Mouse (Mus musculus): ENCODE measurements around the gene Heatr5a.

Gene Heatr5a

DNA sequence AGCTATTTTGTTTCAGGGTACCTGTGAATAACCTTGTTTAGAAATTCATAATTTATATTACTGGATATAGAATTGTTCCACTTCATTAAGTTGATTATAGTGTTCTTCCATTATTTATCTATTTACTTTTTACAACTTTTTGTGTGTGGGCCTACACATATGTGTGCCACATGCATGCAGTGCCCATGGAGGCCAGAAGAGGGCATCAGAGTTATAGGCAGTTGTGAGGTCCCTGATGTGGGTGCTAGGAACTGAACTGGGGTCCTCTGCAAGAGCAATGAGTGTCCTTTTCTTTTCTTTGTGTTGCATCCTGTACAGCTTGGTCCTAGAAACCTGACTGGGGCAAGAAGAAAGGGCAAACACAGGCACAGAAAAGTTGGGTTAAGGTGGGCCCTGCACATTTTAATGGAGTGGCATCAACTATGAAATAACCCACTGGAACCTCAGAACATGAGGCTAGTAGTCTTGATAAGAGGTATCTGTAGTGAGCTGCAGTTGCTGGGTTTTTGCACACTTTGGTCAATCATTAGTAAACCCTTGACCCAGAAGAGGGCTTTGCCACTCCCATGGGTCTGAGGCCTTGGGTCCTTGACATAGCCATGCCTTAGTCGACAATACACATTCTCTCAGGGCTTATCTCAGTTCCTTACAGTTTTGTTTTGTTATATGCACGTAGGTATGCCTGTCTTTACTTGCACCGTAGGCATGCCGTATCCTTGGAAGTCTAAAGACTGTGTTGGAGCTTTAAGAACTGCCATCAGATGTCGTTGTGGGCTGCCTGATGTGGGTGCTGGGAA is 1.3 kb upstream of the Heatr5a start:
- CTCF ChIA-PET, result interaction anchor here (0.9 kb wide), 1 partner anchor 30 kb away, joined by 7 read pairs; no protein-coding TSS in a partner anchor

DNA sequence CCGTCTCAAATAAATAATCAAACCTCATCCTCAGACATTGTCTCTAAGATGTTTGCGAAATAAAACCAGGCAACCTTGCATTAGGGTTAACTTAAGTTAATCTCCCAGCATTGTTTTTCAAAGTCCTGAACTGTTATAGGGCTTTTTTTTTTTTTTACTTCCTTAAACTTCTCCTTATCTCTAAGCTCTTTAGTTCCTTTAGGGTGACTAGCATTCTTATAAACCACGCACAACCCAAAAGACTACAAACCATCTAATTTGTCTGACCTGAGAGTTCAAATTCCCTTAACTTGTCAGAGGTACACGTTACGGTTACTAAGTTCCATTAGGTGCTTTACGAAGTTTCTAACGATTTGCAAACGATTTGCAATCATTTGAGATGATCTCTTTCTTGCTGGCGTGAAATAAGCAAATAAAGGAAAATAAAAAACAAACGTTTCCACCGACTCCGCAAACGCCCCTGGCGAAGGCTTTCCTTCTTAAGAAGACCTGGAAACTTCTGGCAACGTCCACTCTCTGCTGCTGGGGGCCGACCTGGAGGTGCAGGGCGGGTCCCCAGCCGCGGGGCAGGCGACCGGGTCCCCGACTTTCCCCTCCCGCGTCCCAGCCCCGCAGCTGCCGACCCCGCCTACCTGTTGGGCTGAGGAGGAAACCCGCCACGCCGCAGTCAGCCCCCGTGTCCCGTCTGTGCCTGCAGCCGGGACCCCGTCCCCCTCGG is 610 bp downstream of the Heatr5a start:
- CTCF ChIA-PET, result interaction anchor here (0.6 kb wide), 1 partner anchor 150 kb away, joined by 6 read pairs; no protein-coding TSS in a partner anchor

DNA sequence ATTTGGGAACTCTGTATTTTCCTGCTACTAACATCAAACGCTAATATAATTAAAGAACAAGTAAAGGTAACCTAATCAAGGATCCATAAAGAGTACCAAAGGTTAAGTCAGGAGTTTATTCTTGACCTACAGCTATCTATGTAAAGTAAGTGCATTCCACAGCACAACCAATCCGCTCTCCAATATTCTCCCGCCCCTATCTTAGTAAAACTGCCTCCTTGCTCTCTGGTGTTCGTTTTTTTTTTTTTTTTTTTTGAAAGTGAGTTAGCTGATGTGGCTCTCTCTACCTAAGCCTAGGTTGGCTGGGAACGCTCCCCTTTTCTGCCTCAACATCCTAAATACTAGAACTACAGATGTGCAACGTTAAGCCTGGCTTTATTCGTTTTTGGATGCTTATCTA is 1.2 kb downstream of the Heatr5a start:
- CTCF ChIA-PET, result no interaction called here

DNA sequence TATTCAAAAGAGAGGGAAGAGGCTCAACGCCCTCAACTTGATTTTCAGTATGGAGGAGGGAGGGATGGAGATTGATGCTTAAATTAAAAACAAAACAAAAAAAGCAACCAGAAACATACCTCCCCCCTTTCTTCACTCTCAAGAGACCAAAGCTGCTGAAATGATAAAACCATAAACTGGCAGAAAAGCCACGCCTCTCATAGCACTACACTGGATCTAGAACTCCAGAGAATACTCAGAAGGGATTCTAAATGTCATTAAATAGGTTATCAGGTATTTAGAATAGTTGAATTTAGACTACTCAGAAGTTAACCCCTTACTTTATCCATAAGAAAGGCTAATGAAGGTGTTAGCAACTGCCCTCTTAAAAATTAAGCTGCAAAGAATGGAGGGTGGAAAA is 2.0 kb downstream of the Heatr5a start:
- CTCF ChIA-PET, result no interaction called here

DNA sequence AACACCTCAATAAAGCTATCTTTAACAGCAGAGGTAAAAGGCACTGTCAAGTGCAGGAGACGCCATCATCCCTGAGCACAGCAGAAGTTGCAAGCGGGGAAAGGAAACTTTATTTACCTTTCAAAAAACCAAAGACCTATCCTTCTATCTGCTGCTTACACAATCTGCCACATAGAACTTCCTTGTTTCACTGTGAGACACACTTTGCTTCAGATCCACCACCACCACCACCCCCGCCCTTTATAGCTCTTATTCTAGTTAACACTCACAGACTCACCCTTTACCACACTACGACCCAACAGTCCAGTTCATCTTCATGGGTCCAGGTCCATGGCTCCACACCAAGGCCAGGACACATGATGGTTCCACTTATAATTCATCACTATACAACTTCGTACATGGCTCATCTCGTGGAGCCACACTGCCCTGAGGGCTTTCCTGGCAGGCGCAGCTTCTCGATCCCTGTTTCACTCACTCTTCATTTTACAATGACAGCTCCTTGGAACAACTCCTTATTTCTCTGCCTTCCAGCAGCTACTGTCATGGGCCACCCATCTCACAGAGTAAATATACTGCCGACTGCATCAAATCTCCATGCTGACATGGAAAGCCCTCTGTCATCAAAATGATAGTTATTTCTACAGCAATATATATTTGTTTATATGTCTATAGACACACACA is 3.1 kb downstream of the Heatr5a start:
- CTCF ChIA-PET, result no interaction called here

DNA sequence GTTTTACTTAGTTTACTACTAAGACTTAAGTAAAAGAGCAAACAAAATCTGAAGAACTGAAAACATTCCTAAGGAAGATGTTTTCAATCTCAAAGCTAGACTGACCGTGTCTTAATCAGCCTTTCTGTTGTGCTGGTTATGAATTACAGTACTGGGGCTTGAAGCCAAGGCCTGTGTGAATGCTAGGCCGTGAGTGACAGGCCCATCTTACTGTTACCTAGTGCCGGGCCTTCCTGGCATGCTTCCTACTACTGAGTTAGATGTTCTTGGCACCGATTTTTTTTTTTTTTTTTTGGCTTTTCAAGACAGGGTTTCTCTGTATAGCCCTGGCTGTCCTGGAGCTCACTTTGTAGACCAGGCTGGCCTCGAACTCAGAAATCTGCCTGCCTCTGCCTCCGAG is 13.5 kb downstream of the Heatr5a start:
- CTCF ChIA-PET, result no interaction called here

DNA sequence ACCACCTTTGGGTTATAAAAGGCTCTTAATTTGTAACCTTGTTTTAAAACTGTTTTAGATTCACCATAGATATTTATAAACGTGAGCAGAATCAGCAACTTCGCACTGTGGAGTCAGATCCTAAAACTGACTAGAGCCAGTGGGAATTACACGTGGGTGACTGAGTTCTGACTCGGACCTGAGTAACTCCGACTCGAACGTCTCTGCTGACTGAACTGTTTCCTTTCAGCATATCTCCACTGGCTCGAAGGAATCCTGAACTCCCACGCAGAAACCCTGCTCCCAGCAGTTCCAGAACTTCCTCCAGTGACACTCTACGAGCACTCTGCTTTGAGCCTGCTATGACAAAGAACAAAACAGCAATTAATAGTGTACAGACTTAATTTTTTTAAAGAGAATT is 18.8 kb downstream of the Heatr5a start:
- CTCF ChIA-PET, result no interaction called here

DNA sequence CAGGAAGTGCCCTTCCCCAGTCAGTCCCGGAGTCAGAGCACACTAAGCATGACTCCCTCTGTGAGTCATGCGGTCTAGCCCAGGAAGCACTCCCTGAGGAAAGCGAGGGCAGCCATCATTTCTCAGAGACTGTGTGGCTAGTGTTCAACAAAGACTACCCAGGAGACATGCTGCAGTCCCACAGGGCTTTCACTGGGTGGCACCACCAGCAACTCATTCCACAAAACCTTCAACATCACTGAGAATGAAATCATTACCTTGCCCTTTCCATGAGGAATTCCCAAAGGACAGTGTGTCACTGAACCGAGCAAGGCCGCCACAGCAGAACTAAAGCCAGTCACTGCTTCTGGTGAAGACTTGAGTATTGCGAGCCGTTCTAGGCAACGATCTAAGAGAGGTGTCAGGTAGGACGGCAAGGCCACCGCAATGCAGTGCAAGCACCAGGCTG is 23.6 kb downstream of the Heatr5a start:
- CTCF ChIA-PET, result no interaction called here

DNA sequence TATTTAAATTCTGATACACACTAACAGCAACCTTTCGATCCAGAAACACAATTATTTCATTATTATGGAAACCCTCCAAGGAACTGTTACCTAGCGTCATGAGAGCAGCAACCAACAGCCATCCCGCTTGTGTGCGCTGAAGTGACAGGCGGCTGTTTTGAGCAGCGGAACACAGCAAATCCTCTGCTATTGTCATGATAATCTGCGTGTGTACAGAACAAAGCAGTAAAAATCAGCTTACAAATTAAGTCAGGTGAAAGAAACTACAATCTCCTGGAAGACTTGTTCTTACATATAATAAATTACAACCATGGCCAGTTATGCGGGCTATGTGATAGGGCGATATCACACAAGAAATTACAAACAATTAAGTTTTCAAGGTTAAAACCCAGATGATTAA is 25.8 kb downstream of the Heatr5a start:
- CTCF ChIA-PET, result no interaction called here

DNA sequence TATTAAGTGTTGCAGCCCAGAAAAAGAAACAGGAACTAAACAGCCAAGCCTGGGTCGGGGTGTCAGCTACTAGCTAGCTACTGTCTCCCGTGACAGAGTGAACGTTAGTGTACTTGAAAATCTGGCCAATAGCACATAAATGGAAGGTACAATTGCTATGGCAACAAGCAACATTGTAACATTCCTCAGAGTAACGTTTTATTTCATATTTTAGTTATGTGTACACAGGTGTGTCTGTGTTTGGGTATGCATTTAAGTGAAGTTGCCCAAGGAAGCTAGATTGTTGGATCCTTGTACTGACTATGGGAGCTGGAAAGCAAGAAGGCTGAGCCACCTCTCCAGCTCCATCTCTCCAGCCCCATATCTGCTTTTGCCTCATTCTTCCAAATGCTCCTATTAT is 31.3 kb downstream of the Heatr5a start:
- CTCF ChIA-PET, result no interaction called here

DNA sequence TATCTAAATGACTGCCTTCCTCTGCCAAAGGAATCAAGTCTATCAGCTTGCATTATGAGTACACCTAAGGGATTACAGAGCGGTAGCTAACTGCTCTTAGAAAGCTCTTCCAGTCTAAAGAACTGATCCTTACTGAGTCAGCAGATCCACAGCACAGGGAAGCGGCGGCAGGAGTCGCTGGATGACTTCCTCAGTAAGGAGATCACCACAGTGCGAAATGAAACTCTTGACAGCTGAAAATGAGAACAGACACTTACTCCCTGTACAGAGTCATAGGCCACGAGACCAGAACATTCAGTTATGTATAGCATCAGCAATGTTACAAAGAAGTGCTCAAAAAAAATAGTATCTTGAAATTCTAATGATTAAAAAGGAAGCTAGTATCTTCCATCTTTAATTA is 33.2 kb downstream of the Heatr5a start:
- CTCF ChIA-PET, result interaction anchor here (0.7 kb wide), 1 partner anchor 10 kb away, joined by 12 read pairs; no protein-coding TSS in a partner anchor

DNA sequence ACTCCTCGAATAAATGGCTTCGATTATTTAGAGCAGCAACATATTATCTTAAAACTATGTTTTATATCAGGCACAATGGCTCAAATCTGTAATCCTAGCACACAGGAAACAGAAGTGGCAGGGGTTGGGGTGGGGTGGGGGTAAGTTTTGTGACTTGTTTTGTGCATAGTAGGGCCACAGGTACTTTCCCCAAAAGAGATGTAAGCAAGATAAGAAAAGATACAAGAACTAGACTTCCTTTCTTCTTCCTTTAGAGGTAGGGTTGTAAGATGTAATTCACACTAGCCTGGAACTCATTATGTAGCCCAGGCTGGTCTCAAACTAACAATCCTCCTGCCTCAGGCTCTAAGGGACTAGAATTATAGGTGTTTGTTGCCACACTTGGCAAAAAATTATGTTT is 41.5 kb downstream of the Heatr5a start:
- CTCF ChIA-PET, result no interaction called here

DNA sequence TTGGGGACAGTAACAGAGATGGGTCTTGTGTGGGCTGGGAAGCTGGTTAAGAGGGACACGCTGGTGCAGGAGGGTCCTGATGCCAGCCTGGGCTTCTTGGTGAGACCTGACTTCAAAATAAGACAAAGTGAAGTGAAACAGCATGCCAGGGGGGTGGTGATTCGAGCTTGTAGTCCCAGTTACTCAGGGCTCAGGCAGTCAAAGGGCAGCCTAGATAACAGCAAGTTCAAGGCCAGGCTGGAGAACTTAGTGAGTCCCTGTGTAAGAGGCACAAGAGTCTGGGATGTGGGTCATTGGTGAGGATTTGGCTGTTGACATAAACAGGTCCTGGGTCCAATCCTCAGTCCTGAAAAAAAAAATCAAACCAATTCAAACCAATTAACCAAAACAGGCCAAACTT is 53.9 kb downstream of the Heatr5a start:
- CTCF ChIA-PET, result no interaction called here

DNA sequence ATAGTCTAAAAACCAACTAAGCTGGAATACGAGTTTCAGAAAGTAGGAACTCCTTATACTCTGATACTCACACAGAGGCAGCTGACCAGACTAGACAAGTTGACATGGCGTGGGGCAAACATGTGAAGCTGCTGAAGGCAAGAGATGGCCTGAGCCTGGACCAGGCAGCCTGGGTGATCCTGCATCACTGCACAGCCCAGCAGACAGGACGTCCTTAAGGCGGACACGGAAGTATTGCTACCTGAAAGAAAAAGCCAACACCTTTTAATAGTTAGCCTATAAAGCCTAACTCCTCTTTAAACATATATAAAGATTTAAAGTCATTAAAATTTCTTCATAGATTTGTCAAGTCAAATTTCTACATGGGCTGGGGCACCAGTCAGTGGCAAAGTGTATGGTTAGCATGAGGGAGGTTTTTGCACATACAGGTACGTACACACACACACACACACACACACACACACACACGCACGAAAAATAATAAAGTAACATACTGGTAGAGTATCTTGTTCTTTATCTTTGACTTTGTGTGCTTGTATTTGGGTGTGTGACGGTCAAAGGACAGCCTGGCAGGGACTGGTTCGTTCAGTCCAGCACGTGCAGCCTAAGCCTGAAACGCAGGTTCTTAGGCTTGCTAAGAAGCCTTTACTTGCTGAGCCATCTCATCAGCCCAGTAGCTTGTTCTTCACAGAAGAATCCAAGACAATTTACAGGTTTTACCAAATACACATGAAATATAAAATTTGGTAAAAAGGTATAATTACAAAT is 56.0 kb downstream of the Heatr5a start:
- CTCF ChIA-PET, result no interaction called here

DNA sequence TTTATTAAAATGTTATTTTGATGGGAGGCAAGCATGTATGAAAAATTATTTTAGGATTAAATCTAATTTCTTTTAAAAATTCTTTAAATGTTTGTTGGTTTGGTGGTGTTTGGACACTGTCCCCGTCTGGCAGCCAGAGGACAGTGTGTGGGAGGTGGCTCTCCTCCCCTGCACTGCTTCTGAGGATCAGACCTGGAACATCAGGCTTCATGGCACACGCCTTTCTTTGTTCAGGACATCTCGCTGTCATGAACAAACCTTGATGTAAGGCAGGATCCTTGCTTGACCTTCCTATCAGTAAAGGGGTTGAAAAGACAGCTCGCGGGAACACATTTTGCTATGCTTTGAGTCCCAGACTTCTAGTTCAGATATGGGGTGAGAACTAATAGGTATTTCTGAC is 61.9 kb downstream of the Heatr5a start:
- CTCF ChIA-PET, result no interaction called here

DNA sequence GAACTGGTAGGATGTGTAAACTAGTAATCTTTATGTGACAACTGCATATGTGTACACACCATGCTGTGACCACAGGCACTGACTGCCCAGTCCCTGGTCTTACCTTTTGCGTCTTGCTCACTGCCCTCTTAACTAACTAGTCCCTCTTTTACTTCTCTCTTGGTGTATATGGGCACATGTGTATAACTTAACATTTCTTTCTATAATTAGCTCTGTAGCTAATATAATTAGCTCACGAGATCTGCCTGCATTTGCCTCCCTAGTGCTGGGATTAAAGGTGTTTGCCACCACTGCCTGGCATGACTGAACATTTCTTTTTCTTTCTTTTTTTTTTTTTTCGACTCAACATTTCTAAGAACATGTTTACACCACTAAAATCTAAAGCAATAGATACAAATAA is 63.6 kb downstream of the Heatr5a start:
- CTCF ChIA-PET, result interaction anchor here (0.6 kb wide), 1 partner anchor 22 kb away, joined by 4 read pairs; no protein-coding TSS in a partner anchor

DNA sequence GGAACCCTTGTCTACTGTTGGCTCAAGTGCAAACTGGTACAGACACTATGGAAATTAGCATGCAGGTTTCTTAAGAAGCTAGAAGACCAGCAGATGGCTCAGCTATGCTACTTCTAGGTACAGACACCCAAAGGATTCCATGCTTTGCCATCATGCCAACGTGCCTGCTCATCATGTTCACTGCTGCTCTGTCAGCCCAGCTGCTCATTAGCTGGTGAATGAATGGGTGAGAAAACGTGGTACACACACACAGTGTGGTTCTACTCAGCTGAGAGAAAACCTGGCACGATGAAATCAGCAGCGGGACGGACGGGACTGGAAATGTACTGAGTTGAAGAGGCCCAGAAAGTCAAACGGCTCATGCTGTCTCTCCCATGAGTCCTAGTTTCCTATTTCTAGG is 70.6 kb downstream of the Heatr5a start:
- CTCF ChIA-PET, result no interaction called here

DNA sequence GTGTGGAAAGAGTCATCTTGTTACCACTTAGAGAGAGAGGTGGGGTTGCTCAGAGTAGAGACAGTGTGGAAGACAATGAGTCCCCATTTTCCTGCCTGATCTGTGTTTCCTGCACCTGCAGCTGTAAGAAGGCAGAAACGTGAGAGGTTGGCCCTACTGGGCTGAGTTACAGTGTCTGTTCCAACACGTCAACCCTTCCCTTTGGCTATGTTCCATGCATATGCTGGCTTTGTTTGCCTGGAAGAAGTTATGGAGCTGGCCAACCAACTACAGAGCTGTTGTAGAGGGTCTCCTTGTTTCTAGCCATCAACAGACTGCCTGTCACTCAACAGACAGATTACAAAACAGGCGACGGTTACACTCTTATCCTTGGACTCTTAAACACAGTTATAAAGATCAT is 74.2 kb downstream of the Heatr5a start:
- CTCF ChIA-PET, result no interaction called here

DNA sequence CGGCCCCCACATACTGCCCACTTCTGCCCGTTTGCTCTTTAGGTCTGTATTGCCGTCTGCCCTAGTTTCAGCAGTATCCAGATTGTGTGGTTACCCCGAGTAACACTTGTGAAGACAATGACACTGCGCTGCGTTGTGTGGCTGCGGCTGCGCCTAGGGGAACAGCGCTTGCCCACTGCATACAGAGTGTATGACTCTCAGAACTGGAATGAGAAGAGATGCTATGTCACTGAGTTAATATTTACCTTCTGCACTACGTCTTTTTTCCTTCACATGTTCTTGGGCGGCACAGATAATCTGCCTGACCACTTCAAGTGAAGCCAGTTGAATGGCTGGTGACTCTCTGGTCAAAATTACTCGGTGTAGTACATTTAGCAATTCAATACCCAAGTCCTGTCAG is 82.5 kb downstream of the Heatr5a start:
- CTCF ChIA-PET, result interaction anchor here (0.6 kb wide), 1 partner anchor 43 kb away, joined by 4 read pairs; no protein-coding TSS in a partner anchor

DNA sequence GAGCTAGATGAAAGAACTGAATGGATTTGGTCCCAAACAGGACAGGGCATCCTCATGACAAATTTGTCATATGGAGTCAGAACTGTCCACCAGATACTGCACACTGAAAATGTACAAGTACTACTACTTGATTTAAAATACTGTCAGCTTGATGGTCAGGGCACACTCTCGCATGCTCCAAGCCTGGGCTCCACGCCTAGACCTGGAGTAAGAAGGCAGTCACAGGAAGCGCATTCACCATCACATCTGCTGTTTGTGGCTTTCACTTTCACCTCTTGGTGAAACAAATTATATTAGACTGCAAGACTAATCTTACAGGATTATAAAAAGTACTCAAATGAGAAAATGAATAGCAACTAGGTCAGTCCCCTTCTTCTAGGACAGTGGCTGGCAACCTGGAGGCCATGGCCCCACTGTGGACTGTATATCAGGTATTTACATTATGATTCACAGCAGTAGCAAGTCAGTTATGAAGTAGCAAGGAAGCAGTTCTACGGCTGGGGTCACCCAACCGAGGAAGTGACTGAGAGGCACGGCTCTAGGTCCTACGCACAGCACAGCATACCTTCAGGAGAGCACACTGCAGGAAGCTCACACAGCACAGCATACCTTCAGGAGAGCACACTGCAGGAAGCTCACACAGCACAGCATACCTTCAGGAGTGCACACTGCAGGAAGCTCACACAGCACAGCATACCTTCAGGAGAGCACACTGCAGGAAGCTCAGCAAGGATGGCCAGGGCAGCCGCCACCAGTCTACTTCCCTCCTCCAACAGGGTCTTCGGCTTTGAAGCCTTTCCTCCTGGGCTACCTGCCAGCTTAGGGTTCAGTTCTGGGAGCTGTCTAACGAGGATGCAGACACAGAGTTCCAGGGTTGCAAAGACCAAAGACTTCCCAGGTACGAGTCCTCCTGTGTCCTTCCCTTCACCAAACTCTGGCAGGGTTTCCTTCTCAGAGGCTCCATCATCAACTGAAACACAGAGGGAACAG is 83.5 kb downstream of the Heatr5a start:
- CTCF ChIA-PET, result interaction anchor here (1.6 kb wide), 1 partner anchor 22 kb away, joined by 4 read pairs; no protein-coding TSS in a partner anchor

All from spleen, embryonic (tissue).